In genomic region chrX:18161796-18162191, GRCm38 (mm10) we compare ENCODE assay signal across 7 mouse cellular contexts. TPM values are rescaled to one million over a fixed set of nuclear protein-coding genes. Genes with fewer than 3 reads are reported as not detected.
DNase-seq lines count a peak whose midpoint lies in the region; ATAC-seq and TF ChIP-seq lines count a peak whose summit lies in the region.

No protein-coding gene starts in this region.

- H3K27ac ChIP-seq in lung, embryonic 14.5 days (ENCODE audit: low read depth), result peak overlapping the region; percentile 92
- H3K27ac ChIP-seq in limb, embryonic 14.5 days (replicated peaks; ENCODE audit: low read depth, low read length), result peak overlapping the region; percentile 91
- H3K27ac ChIP-seq in neural tube, embryonic 14.5 days (ENCODE audit: low read depth, low read length), result peak overlapping the region; percentile 94

- under 1% methylated on average over 28 of the region's 28 CpGs for WGBS in lung, embryonic 14.5 days
- WGBS in limb, embryonic 14.5 days, result under 1% methylated on average over 26 of the region's 28 CpGs
- under 1% methylated on average over 24 of the region's 28 CpGs for whole genome bisulfite sequencing in neural tube, embryonic 14.5 days

- no peaks in the 10 kb centered on the region for H3K4me1 ChIP-seq in lung, embryonic 14.5 days (ENCODE audit: insufficient read depth)
- no peaks in the 10 kb centered on the region for H3K4me1 ChIP-seq in limb, embryonic 14.5 days (ENCODE audit: control insufficient read depth, insufficient read depth, low read length)
- no peaks in the 10 kb centered on the region for H3K4me1 ChIP-seq in neural tube, embryonic 14.5 days (ENCODE audit: control insufficient read depth, insufficient read depth, low read length)

- no peak for TF ChIP-seq CTCF in lung, embryonic 14.5 days (IDR thresholded peaks at IDR 0.05; ENCODE audit: low read depth)

- H3K4me3 ChIP-seq in lung, embryonic 14.5 days (ENCODE audit: low read depth, low read length), result peak overlapping the region; percentile 70
- H3K4me3 ChIP-seq in limb, embryonic 14.5 days (replicated peaks; ENCODE audit: low read length), result peak overlapping the region; percentile 54
- peak overlapping the region; percentile 78 for H3K4me3 ChIP-seq in neural tube, embryonic 14.5 days (ENCODE audit: low read depth, low read length)

- no peaks in the 10 kb centered on the region for H3K27me3 ChIP-seq in lung, embryonic 14.5 days (ENCODE audit: insufficient read depth, low read length)
- H3K27me3 ChIP-seq in limb, embryonic 14.5 days (ENCODE audit: control insufficient read depth, insufficient read depth, low read length), result no peaks in the 10 kb centered on the region
- H3K27me3 ChIP-seq in neural tube, embryonic 14.5 days (ENCODE audit: control insufficient read depth, insufficient read depth, low read length), result no peaks in the 10 kb centered on the region

- H3K9ac ChIP-seq in lung, embryonic 14.5 days, result peak overlapping the region; percentile 72
- H3K9ac ChIP-seq in limb, embryonic 14.5 days (ENCODE audit: low read depth, low read length, severe bottlenecking), result peak overlapping the region; percentile 83
- H3K9ac ChIP-seq in neural tube, embryonic 14.5 days (replicated peaks; ENCODE audit: low read depth, low read length), result peak overlapping the region; percentile 72

- H3K4me2 ChIP-seq in lung, embryonic 14.5 days, result peak overlapping the region; percentile 61
- peak overlapping the region; percentile 55 for H3K4me2 ChIP-seq in limb, embryonic 14.5 days (replicated peaks; ENCODE audit: low read depth, low read length, severe bottlenecking)
- peak overlapping the region; percentile 59 for H3K4me2 ChIP-seq in neural tube, embryonic 14.5 days (ENCODE audit: low read depth, low read length)

- TF ChIP-seq POLR2A in limb, embryonic 14.5 days (IDR thresholded peaks at IDR 0.05; ENCODE audit: borderline replicate concordance, extremely low read depth, insufficient read depth, insufficient read length), result no peak

- no peaks in the 10 kb centered on the region for H3K9me3 ChIP-seq in lung, embryonic 14.5 days (ENCODE audit: low read depth, low read length)
- no peaks in the 10 kb centered on the region for H3K9me3 ChIP-seq in limb, embryonic 14.5 days (ENCODE audit: control insufficient read depth, low read length)
- no peaks in the 10 kb centered on the region for H3K9me3 ChIP-seq in neural tube, embryonic 14.5 days (ENCODE audit: control insufficient read depth, low read length)

- peak; percentile 80 for ATAC-seq in lung, embryonic 14.5 days (ENCODE audit: insufficient read depth)
- ATAC-seq in erythroid progenitor cell, adult 5-6 weeks (replicated peaks; ENCODE audit: low FRiP score, poor library complexity, severe bottlenecking), result peak; percentile 41
- ATAC-seq in limb, embryonic 14.5 days (ENCODE audit: low FRiP score, low read depth), result peak; percentile 64
- peak; percentile 76 for ATAC-seq in neural tube, embryonic 14.5 days (ENCODE audit: low read depth)

- no peak for DNase-seq in lung, embryonic 14.5 days
- DNase-seq in lung, postnatal 14 days, result no peak
- DNase-seq in cerebellum, adult 11-12 months, result peak; percentile 69
- no peak for DNase-seq in limb, embryonic 14.5 days (ENCODE audit: low spot score)
- DNase-seq in ovary, adult 18-20 months (ENCODE audit: low spot score), result no peak

- H3K36me3 ChIP-seq in lung, embryonic 14.5 days (ENCODE audit: insufficient read depth), result no peaks in the 10 kb centered on the region
- H3K36me3 ChIP-seq in limb, embryonic 14.5 days (ENCODE audit: control insufficient read depth, insufficient read depth, low read length), result no peaks in the 10 kb centered on the region
- no peaks in the 10 kb centered on the region for H3K36me3 ChIP-seq in neural tube, embryonic 14.5 days (ENCODE audit: control insufficient read depth, insufficient read depth, low read length)

RNA-seq across cellular contexts. Expression of gene Kdm6a, which starts 0.6 kb away (rescaled TPM):
- polyA plus RNA-seq in lung, embryonic 14.5 days (2014; fragmentation: Nextera tagmentation; extraction: Ambion mirVana), result 28.5 and 39.6 TPM in 2 replicates
- total RNA-seq in erythroid progenitor cell, adult 5-6 weeks (2015; ENCODE audit: low replicate concordance), result 64.9 and 99.3 TPM in 2 replicates
- total RNA-seq in erythroid progenitor cell, adult 5-6 weeks (2017; ENCODE audit: low replicate concordance), result 83.0 and 101 TPM in 2 replicates
- polyA plus RNA-seq in limb, embryonic 14.5 days (2012; rRNA removed), result 31.6 and 47.4 TPM in 2 replicates
- polyA plus RNA-seq in limb, embryonic 14.5 days (2014; fragmentation: Nextera tagmentation; extraction: Ambion mirVana), result 23.0 and 38.6 TPM in 2 replicates
- polyA plus RNA-seq in neural tube, embryonic 14.5 days (2014; fragmentation: Nextera tagmentation; extraction: Ambion mirVana), result 25.8 and 32.2 TPM in 2 replicates

RNA-seq across cellular contexts. Expression of gene Dusp21, which starts 16.1 kb away (rescaled TPM):
- not detected in 2 replicates for polyA plus RNA-seq in lung, embryonic 14.5 days (2014; fragmentation: Nextera tagmentation; extraction: Ambion mirVana)
- total RNA-seq in erythroid progenitor cell, adult 5-6 weeks (2015; ENCODE audit: low replicate concordance), result not detected in 2 replicates
- not detected in 2 replicates for total RNA-seq in erythroid progenitor cell, adult 5-6 weeks (2017; ENCODE audit: low replicate concordance)
- not detected in 2 replicates for polyA plus RNA-seq in limb, embryonic 14.5 days (2012; rRNA removed)
- not detected in 2 replicates for polyA plus RNA-seq in limb, embryonic 14.5 days (2014; fragmentation: Nextera tagmentation; extraction: Ambion mirVana)
- not detected in 2 replicates for polyA plus RNA-seq in neural tube, embryonic 14.5 days (2014; fragmentation: Nextera tagmentation; extraction: Ambion mirVana)
